Mouse (Mus musculus): ENCODE data around the gene Ncor2.

DNA sequence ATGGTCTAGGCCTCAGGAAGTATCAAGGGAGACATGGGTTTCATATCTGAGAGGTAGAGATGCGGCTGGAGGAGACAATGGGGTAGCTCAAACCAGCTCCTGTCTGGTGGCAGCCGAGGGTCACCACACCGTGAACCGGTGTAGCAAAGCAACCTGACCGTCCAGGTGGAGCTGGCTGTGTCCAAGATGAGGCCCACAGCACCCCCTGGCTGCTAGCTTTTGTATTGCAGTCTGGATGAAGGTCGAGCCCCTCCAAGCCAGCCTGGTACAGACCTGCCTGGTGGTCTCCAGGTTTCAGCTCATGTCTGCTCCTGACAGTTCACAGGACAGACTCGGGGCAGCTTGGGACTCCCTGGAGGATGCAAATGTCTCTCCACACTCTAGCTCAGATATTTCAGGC lies 164.5 kb downstream of the Ncor2 start:
- TF ChIP-seq CTCF (IDR thresholded peaks at IDR 0.05; ENCODE audit: low read depth) (peak; percentile 86), EP300 (optimal IDR thresholded peaks at IDR 0.05) (no peak)
